Mouse (Mus musculus) midbrain, embryonic 16.5 days (tissue): ENCODE data around the gene Hspb6. TPM values are rescaled to one million over a fixed set of nuclear protein-coding genes. Genes with fewer than 3 reads are reported as not detected.
A peak's percentile ranks its signal among the peaks of the same experiment; 100 is the strongest.

ENCODE experiments used
- ATAC-seq: fragments of 200-750 bp; cut with Nextera tagmentation; 2 replicates; pipeline ENCODE4 v1.8.0; 2017; ENCODE audit warnings: moderate TSS enrichment
- H3K27ac ChIP-seq: fragments of 300-500 bp; sonication (generic); 2 replicates; pipeline ENCODE4 v1.5.1; 2014; ENCODE audit warnings: mild to moderate bottlenecking, low read length, mixed read lengths
- H3K27me3 ChIP-seq: fragments of 300-500 bp; sonication (generic); 2 replicates; pipeline ENCODE4 v1.6.1; 2014; ENCODE audit warnings: low read depth, low read length, mixed read lengths; ENCODE audit not compliant: control insufficient read depth, insufficient read depth
- H3K36me3 ChIP-seq: fragments of 300-500 bp; sonication (generic); 2 replicates; pipeline ENCODE4 v1.6.1; 2014; ENCODE audit warnings: mild to moderate bottlenecking, low read length, moderate library complexity, mixed read lengths; ENCODE audit not compliant: control insufficient read depth, insufficient read depth
- H3K4me1 ChIP-seq: fragments of 300-500 bp; sonication (generic); 2 replicates; pipeline ENCODE4 v1.6.1; 2014; ENCODE audit warnings: mild to moderate bottlenecking, low read length, mixed read lengths; ENCODE audit not compliant: control insufficient read depth, insufficient read depth
- H3K4me2 ChIP-seq: fragments of 300-500 bp; sonication (generic); 2 replicates; pipeline ENCODE4 v1.6.1; 2014; ENCODE audit warnings: mild to moderate bottlenecking, low read length, mixed read lengths
- H3K4me3 ChIP-seq: fragments of 300-500 bp; sonication (generic); 2 replicates; pipeline ENCODE4 v1.5.1; 2014; ENCODE audit warnings: low read depth, mild to moderate bottlenecking, low read length, moderate library complexity, mixed read lengths
- H3K9ac ChIP-seq: fragments of 300-500 bp; sonication (generic); 2 replicates; pipeline ENCODE4 v1.6.1; 2014; ENCODE audit warnings: low read depth, low read length, mixed read lengths
- H3K9me3 ChIP-seq: fragments of 300-500 bp; sonication (generic); replicated peaks from 2 replicates; pipeline ENCODE4 v1.6.1; 2014; ENCODE audit warnings: mild to moderate bottlenecking, low read length, mixed read lengths; ENCODE audit not compliant: control insufficient read depth, poor library complexity, severe bottlenecking
- WGBS: fragments of 180-500 bp; shearing (Covaris S2); extraction: QIAGEN DNeasy Blood & Tissue Kit; methylation state at CpG from one replicate; pipeline ENCODE4 v1.1.7; 2014; 5-methylcytosine and 5-hydroxymethylcytosine counted together
- polyA plus RNA-seq: library from polyadenylated mRNA; unstranded; fragments of >200 nt; fragmentation: Nextera tagmentation; extraction: Ambion mirVana; gene quantifications from 2 replicates; pipeline ENCODE4 v1.2.1, GENCODE M21; 2015

Hspb6 gene
- polyA plus RNA-seq, 1 experiment from 2014 or later = 11.2 TPM

GRCm38 (mm10) chr7:30544327-30544726 lies 7.7 kb upstream of the Hspb6 start:
- Histone ChIP-seq H3K4me1 (no peaks in the 10 kb centered on the region), H3K4me3 (no peak overlapping the region), H3K9me3 (no peaks in the 10 kb centered on the region), H3K36me3 (0 out of 2 replicates have a peak, but pooled peaks cover 7% of the 10 kb centered on the region), H3K9ac (no peak overlapping the region), H3K27me3 (no peaks in the 10 kb centered on the region), H3K4me2 (no peak overlapping the region), H3K27ac (no peak overlapping the region)
- ATAC-seq = no peak
- 93% methylated on average over 2 of the region's 2 CpGs for WGBS

- 91% methylated on average over 1 of the region's 2 CpGs for WGBS
- Histone ChIP-seq H3K4me3 (no peak overlapping the region), H3K4me2 (no peak overlapping the region), H3K4me1 (peaks cover 11% of the 10 kb centered on the region), H3K9ac (no peak overlapping the region), H3K27me3 (no peaks in the 10 kb centered on the region), H3K36me3 (peaks cover 2% of the 10 kb centered on the region), H3K27ac (no peak overlapping the region), H3K9me3 (no peaks in the 10 kb centered on the region)
- no peak for ATAC-seq
These were observed 2.1 kb upstream of the Hspb6 start for GRCm38 (mm10) chr7:30549880-30550279.

GRCm38 (mm10) chr7:30550603-30551002 lies 1.4 kb upstream of the Hspb6 start:
- Histone ChIP-seq H3K4me1 (peaks cover 11% of the 10 kb centered on the region), H3K27ac (no peak overlapping the region), H3K9me3 (no peaks in the 10 kb centered on the region), H3K9ac (no peak overlapping the region), H3K4me2 (no peak overlapping the region), H3K27me3 (no peaks in the 10 kb centered on the region), H3K36me3 (peaks cover 8% of the 10 kb centered on the region), H3K4me3 (no peak overlapping the region)
- WGBS = 95% methylated on average over 1 of the region's 1 CpGs
- no peak for ATAC-seq

DNA sequence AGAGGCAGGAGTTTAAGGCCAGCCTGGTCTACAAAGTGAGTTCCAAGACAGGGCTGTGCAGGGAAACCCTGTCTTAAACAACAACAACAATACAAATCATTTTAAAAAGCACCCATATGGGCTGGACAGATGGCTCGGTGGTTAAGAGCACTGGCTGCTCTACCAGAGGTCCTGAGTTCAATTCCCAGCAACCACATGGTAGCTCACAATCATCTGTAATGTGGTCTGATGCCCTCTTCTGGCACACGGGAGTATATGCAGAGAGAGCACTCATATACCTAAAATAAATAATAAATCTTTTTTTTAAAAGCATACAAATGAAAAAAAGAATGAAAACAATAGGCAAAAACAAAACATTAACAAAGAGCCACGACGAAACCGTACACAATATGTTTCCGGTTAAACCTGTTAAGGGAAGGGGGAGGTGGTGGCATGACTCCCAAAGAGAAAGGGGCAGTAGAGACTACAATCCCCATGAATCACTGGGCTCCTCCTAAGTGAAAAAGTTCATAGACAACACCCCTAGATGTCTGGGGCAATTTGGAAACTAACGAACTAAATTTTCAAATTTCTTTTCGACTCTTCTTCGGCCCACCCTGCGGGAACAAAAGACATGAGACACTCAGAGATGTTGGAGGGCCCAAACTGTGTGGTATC lies 405 bp upstream of the Hspb6 start:
- Histone ChIP-seq H3K4me3 (peak overlapping the region; percentile 54), H3K27ac (peak overlapping the region; percentile 93), H3K9me3 (no peaks in the 10 kb centered on the region), H3K36me3 (peaks cover 12% of the 10 kb centered on the region), H3K9ac (peak overlapping the region; percentile 63), H3K4me2 (peak overlapping the region; percentile 88), H3K27me3 (no peaks in the 10 kb centered on the region), H3K4me1 (peaks cover 11% of the 10 kb centered on the region)
- ATAC-seq = peak; percentile 72
- 4% methylated on average over 10 of the region's 10 CpGs for WGBS

DNA sequence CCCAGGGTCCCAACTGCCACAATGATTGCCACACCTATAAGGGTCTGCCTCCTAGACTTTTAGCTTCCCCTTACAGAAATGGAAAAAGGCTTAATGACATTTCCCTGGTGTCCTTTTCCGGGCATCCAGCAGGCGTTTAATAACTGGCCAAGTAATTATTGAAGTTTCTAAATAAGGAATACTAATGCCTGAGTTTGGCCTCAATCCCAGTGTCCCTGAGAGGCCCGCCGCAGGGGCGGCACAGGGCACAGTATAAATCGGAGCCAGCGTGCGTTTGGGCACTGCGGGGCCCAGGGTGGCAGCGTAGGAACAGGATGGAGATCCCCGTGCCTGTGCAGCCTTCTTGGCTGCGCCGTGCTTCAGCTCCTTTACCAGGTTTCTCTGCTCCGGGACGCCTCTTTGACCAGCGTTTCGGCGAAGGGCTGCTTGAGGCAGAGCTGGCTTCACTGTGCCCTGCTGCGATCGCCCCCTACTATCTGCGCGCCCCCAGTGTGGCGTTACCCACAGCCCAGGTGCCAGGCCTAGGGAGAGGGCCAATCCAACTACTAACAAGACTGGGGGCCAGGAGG lies 1.1 kb downstream of the Hspb6 start:
- WGBS = 7% methylated on average over 23 of the region's 23 CpGs
- Histone ChIP-seq H3K36me3 (peaks cover 19% of the 10 kb centered on the region), H3K4me3 (peak overlapping the region; percentile 54), H3K9me3 (no peaks in the 10 kb centered on the region), H3K27ac (peak overlapping the region; percentile 79), H3K9ac (peak overlapping the region; percentile 65), H3K27me3 (no peaks in the 10 kb centered on the region), H3K4me1 (peaks cover 12% of the 10 kb centered on the region), H3K4me2 (peak overlapping the region; percentile 88)
- no peak for ATAC-seq

- Histone ChIP-seq H3K27me3 (no peaks in the 10 kb centered on the region), H3K36me3 (peaks cover 19% of the 10 kb centered on the region), H3K9ac (no peak overlapping the region), H3K4me3 (no peak overlapping the region), H3K4me1 (peaks cover 21% of the 10 kb centered on the region), H3K9me3 (no peaks in the 10 kb centered on the region), H3K4me2 (peak overlapping the region; percentile 88; the same call in 1 of the 2 replicates), H3K27ac (no peak overlapping the region)
- no peak for ATAC-seq
- WGBS = 86% methylated on average over 22 of the region's 22 CpGs
These were observed 2.0 kb downstream of the Hspb6 start for GRCm38 (mm10) chr7:30553810-30554584.

- Histone ChIP-seq H3K4me2 (no peak overlapping the region), H3K4me3 (no peak overlapping the region), H3K27ac (no peak overlapping the region), H3K36me3 (peaks cover 19% of the 10 kb centered on the region), H3K9me3 (no peaks in the 10 kb centered on the region), H3K9ac (no peak overlapping the region), H3K4me1 (peaks cover 28% of the 10 kb centered on the region), H3K27me3 (no peaks in the 10 kb centered on the region)
- WGBS = 93% methylated on average over 18 of the region's 18 CpGs
- no peak for ATAC-seq
These were observed 5.0 kb downstream of the Hspb6 start for GRCm38 (mm10) chr7:30556894-30557536.

GRCm38 (mm10) chr7:30557901-30558514 lies 6.0 kb downstream of the Hspb6 start:
- Histone ChIP-seq H3K4me3 (no peak overlapping the region), H3K27me3 (no peaks in the 10 kb centered on the region), H3K4me1 (peaks cover 28% of the 10 kb centered on the region), H3K4me2 (peak overlapping the region; percentile 92; the same call in 1 of the 2 replicates), H3K27ac (no peak overlapping the region), H3K36me3 (peaks cover 19% of the 10 kb centered on the region), H3K9ac (no peak overlapping the region; the same call in 1 of the 2 replicates), H3K9me3 (no peaks in the 10 kb centered on the region)
- 85% methylated on average over 13 of the region's 13 CpGs for WGBS
- no peak for ATAC-seq
